Mouse (Mus musculus) heart, adult 2 months (tissue): ENCODE data around the gene Rnaseh1. TPM values are rescaled to one million over a fixed set of nuclear protein-coding genes. Genes with fewer than 3 reads are reported as not detected.

Experiments used
- DNase-seq, 2 experiments: peaks; one replicate each; pipeline ENCODE4 v3.0.0; 2021
- H3K27ac ChIP-seq: fragments of 200-600 bp; 2 replicates; pipeline ENCODE4 v1.8.1; 2022
- H3K27me3 ChIP-seq: fragments of 200-500 bp; 2 replicates; pipeline ENCODE4 v1.6.1; 2012; ENCODE audit warnings: mild to moderate bottlenecking, low read length, inconsistent platforms, mixed read lengths; ENCODE audit not compliant: control insufficient read depth, insufficient read depth
- H3K36me3 ChIP-seq: fragments of 200-500 bp; 2 replicates; pipeline ENCODE4 v1.6.1; 2012; ENCODE audit warnings: low read length, inconsistent platforms; ENCODE audit not compliant: control insufficient read depth, insufficient read depth
- H3K4me1 ChIP-seq: fragments of 200-500 bp; 2 replicates; pipeline ENCODE4 v1.6.1; 2011; ENCODE audit warnings: low read length; ENCODE audit not compliant: control insufficient read depth, insufficient read depth
- H3K4me3 ChIP-seq: fragments of 200-600 bp; 2 replicates; pipeline ENCODE4 v1.8.1; 2022
- H3K79me2 ChIP-seq: fragments of 200-500 bp; replicated peaks from 2 replicates; pipeline ENCODE4 v1.6.1; 2012; ENCODE audit warnings: mild to moderate bottlenecking, inconsistent platforms, low read length, moderate library complexity, mixed read lengths; ENCODE audit not compliant: control insufficient read depth, insufficient read depth
- H3K9ac ChIP-seq: fragments of 200-500 bp; 2 replicates; pipeline ENCODE4 v1.6.1; 2012; ENCODE audit warnings: low read depth, mild to moderate bottlenecking, control low read depth, inconsistent platforms, low read length, mixed read lengths
- CTCF ChIP-seq: fragments of 200-600 bp; IDR thresholded peaks from 2 replicates; pipeline ENCODE4 v1.8.1; 2022; ENCODE audit warnings: antibody characterized with exemption, mild to moderate bottlenecking, moderate library complexity
- EP300 ChIP-seq: fragments of 200-500 bp; IDR thresholded peaks from 2 replicates; pipeline ENCODE4 v1.6.1; 2011; ENCODE audit warnings: low read depth, low read length, control low read depth; ENCODE audit not compliant: insufficient read depth
- POLR2A ChIP-seq: fragments of 200-500 bp; IDR thresholded peaks from 2 replicates; pipeline ENCODE4 v1.6.1; 2011; ENCODE audit warnings: mild to moderate bottlenecking, low read depth, low read length, control low read depth; ENCODE audit not compliant: insufficient read depth
- WGBS: fragments of 180-500 bp; shearing (Covaris S2); methylation state at CpG from one replicate; pipeline ENCODE4 v1.1.7; 2018; 5-methylcytosine and 5-hydroxymethylcytosine counted together
- intact Hi-C: fragments of 180-260 bp; cut with DNase I; formaldehyde crosslinking; loops from one replicate; pipeline ENCODE4 v1.15.1; 2025
- polyA plus RNA-seq: library from polyadenylated mRNA; depleted of rRNA; stranded (reverse); fragments of >200 nt; gene quantifications from 2 replicates; pipeline ENCODE4 v1.2.3, GENCODE M21; 2012
- total RNA-seq, 2 experiments: library from RNA; stranded (reverse); gene quantifications; 2 replicates each; pipeline ENCODE4 v1.2.3; 2021

Gene Rnaseh1
- total and polyA plus RNA-seq, 3 experiments, result 6.9 to 8.4 (median 7.0) TPM

GRCm38 (mm10) chr12:28686199-28686879 is 36.9 kb downstream of the Rnaseh1 start:
- 82% methylated on average over 8 of the region's 8 CpGs for WGBS

GRCm38 (mm10) chr12:28688996-28689395 is 39.6 kb downstream of the Rnaseh1 start:
- no peaks in the 10 kb centered on the region for H3K27me3 ChIP-seq
- no peaks in the 10 kb centered on the region for H3K79me2 ChIP-seq
- no peak overlapping the region for H3K4me3 ChIP-seq
- intact Hi-C loops, result no loop called here
- no peaks in the 10 kb centered on the region for H3K36me3 ChIP-seq
- TF ChIP-seq CTCF (no peak), EP300 (no peak), POLR2A (no peak)
- H3K27ac ChIP-seq, result no peak overlapping the region
- H3K9ac ChIP-seq, result no peak overlapping the region
- 92% methylated on average over 6 of the region's 6 CpGs for WGBS
- DNase-seq, result no peak
- no peaks in the 10 kb centered on the region for H3K4me1 ChIP-seq

More at GRCm38 (mm10) chr12:28686199-28686879, 36.9 kb downstream of the Rnaseh1 start:
- Histone ChIP-seq H3K9ac (no peak overlapping the region), H3K27me3 (no peaks in the 10 kb centered on the region), H3K27ac (no peak overlapping the region), H3K36me3 (no peaks in the 10 kb centered on the region), H3K4me1 (no peaks in the 10 kb centered on the region), H3K4me3 (no peak overlapping the region), H3K79me2 (no peaks in the 10 kb centered on the region)
- TF ChIP-seq POLR2A (no peak), EP300 (no peak), CTCF (no peak)
- no peak for DNase-seq
- intact Hi-C loops, result no loop called here

DNA sequence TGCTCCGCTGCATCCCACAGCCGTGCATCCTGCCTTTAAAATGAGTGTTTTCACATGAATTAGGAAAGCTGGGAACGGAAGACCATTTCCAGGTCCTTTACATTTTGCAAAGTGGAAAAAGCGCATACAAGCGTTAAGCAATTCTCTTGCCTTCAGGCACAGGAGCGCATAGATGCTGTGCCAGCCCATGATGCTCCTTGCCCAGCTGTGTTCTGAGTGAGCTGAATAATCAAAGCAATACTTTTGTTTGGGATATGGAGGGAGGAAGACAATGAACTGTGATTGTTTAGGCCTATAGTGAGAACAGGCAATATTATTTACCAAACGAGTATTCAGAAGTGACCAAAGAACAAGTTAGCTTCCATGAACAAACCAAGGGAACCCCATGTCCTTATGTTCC is 41.3 kb downstream of the Rnaseh1 start:
- no peak for DNase-seq
- Histone ChIP-seq H3K9ac (no peak overlapping the region), H3K4me3 (no peak overlapping the region), H3K27ac (no peak overlapping the region), H3K4me1 (no peaks in the 10 kb centered on the region), H3K36me3 (no peaks in the 10 kb centered on the region), H3K27me3 (no peaks in the 10 kb centered on the region), H3K79me2 (no peaks in the 10 kb centered on the region)
- TF ChIP-seq POLR2A (no peak), CTCF (no peak), EP300 (no peak)
- intact Hi-C loops, result no loop called here
- WGBS, result 97% methylated on average over 7 of the region's 7 CpGs

DNA sequence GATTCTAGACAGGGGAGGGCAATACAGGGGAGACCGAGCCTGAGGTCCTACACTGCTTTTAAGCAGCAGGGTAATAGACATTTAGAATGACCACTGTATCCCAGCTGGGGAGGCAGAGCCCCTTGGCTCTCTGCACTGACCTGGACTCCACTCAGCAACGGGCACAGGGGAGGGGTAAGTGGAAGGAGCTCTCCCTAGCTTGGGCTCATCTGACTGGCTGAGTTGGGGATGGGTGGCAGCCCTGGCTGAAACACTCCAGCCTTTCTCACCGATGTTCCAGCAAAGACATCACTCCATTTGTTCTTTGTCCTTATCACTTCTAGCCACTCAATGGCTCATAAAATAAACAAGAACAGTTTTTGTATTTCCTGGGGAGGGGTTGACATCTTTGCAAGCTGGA is 44.3 kb downstream of the Rnaseh1 start:
- Histone ChIP-seq H3K9ac (no peak overlapping the region), H3K4me3 (no peak overlapping the region), H3K4me1 (no peaks in the 10 kb centered on the region), H3K79me2 (no peaks in the 10 kb centered on the region), H3K27ac (no peak overlapping the region), H3K36me3 (no peaks in the 10 kb centered on the region), H3K27me3 (no peaks in the 10 kb centered on the region)
- TF ChIP-seq POLR2A, result no peak
- TF ChIP-seq CTCF, result no peak
- TF ChIP-seq EP300, result no peak
- WGBS, result 54% methylated on average over 3 of the region's 3 CpGs
- DNase-seq, result no peak
- intact Hi-C loops, result no loop called here

GRCm38 (mm10) chr12:28694231-28694630 is 44.8 kb downstream of the Rnaseh1 start:
- no peaks in the 10 kb centered on the region for H3K27me3 ChIP-seq
- H3K4me1 ChIP-seq, result no peaks in the 10 kb centered on the region
- intact Hi-C loops, result no loop called here
- TF ChIP-seq EP300 (no peak), CTCF (no peak), POLR2A (no peak)
- H3K36me3 ChIP-seq, result no peaks in the 10 kb centered on the region
- H3K9ac ChIP-seq, result no peak overlapping the region
- no peak for DNase-seq
- 74% methylated on average over 2 of the region's 2 CpGs for WGBS
- no peak overlapping the region for H3K27ac ChIP-seq
- no peak overlapping the region for H3K4me3 ChIP-seq
- H3K79me2 ChIP-seq, result no peaks in the 10 kb centered on the region

GRCm38 (mm10) chr12:28694776-28695175 is 45.4 kb downstream of the Rnaseh1 start:
- Histone ChIP-seq H3K27ac (no peak overlapping the region), H3K36me3 (no peaks in the 10 kb centered on the region), H3K4me1 (no peaks in the 10 kb centered on the region), H3K9ac (no peak overlapping the region), H3K27me3 (no peaks in the 10 kb centered on the region), H3K79me2 (no peaks in the 10 kb centered on the region), H3K4me3 (no peak overlapping the region)
- TF ChIP-seq CTCF (no peak), POLR2A (no peak), EP300 (no peak)
- no peak for DNase-seq
- WGBS, result 97% methylated on average over 7 of the region's 7 CpGs
- intact Hi-C loops, result loop anchor here (5.0 kb wide), 1 partner anchor 107 kb away; no protein-coding TSS in a partner anchor
